Mouse (Mus musculus): ENCODE measurements around the gene Lrwd1. TPM values are rescaled to one million over a fixed set of nuclear protein-coding genes. Genes with fewer than 3 reads are reported as not detected.

Gene Lrwd1
- total and polyA plus RNA-seq, 2 experiments, result 5.3 to 14.9 TPM

DNA sequence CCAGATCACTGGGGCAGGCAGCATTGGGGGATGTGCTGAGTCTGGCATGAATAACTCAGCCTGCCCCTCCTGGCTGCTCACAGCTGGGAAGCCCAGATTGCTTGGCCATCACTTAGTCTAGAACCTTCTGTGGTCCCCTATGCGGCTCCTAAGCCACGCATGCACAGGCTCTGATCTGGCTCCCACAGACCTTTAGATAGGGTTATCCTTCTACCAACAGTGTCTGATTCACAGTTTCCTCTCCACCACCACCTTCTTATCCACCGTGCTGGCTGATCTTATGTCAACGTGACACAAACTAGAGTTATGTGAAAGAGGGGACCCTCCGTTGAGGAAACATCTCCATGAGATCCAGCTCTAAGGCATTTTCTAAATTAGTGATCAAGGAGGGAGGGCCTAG, 60.8 kb downstream of the Lrwd1 start:
- Histone ChIP-seq H3K36me3 (ENCODE audit: control insufficient read depth, insufficient read depth, low read length) (no peaks in the 10 kb centered on the region), H3K4me1 (ENCODE audit: control insufficient read depth, insufficient read depth, low read length) (no peaks in the 10 kb centered on the region), H3K27ac (replicated peaks; ENCODE audit: insufficient read depth, low read depth, low read length) (no peak overlapping the region), H3K9ac (ENCODE audit: low read depth, low read length) (no peak overlapping the region), H3K4me3 (ENCODE audit: insufficient read depth, low read depth, low read length) (no peak overlapping the region), H3K79me2 (ENCODE audit: control insufficient read depth, insufficient read depth, low read length) (no peaks in the 10 kb centered on the region), H3K27me3 (ENCODE audit: control insufficient read depth, insufficient read depth, low read length) (no peaks in the 10 kb centered on the region)
- WGBS, result 83% methylated on average over 5 of the region's 5 CpGs
- DNase-seq (ENCODE audit: extremely low read depth, low read depth, low spot score), result no peak
- no peak for TF ChIP-seq CTCF (IDR thresholded peaks at IDR 0.05; ENCODE audit: low read depth, low read length)
- no peak for TF ChIP-seq POLR2A (IDR thresholded peaks at IDR 0.05; ENCODE audit: extremely low read depth, insufficient read depth, low read length)

DNA sequence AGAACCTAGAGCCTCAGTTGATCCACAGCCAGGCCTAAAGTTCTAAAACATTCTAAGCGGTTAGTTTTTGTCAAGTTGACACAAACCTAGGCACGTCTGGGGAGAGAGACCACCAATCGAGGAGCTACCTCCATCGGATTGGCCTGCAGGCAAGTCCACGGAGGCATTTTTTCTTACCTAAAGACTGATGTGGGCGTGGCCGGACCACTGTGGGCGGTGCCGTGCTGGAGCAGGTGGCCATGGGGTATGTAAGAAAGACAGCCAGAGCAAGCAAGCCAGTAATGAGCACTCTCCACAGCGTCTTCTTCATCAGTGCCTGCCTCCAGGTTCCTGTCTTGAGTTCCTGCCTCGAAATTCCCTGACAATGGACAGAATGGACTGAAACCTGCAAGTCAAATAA, 62.3 kb downstream of the Lrwd1 start:
- TF ChIP-seq POLR2A (IDR thresholded peaks at IDR 0.05; ENCODE audit: extremely low read depth, insufficient read depth, low read length), result no peak
- TF ChIP-seq CTCF (IDR thresholded peaks at IDR 0.05; ENCODE audit: low read depth, low read length), result no peak
- Histone ChIP-seq H3K27ac (replicated peaks; ENCODE audit: insufficient read depth, low read depth, low read length) (no peak overlapping the region), H3K4me3 (ENCODE audit: insufficient read depth, low read depth, low read length) (no peak overlapping the region), H3K27me3 (ENCODE audit: control insufficient read depth, insufficient read depth, low read length) (no peaks in the 10 kb centered on the region), H3K9ac (ENCODE audit: low read depth, low read length) (no peak overlapping the region), H3K36me3 (ENCODE audit: control insufficient read depth, insufficient read depth, low read length) (no peaks in the 10 kb centered on the region), H3K4me1 (ENCODE audit: control insufficient read depth, insufficient read depth, low read length) (no peaks in the 10 kb centered on the region), H3K79me2 (ENCODE audit: control insufficient read depth, insufficient read depth, low read length) (no peaks in the 10 kb centered on the region)
- no peak for DNase-seq (ENCODE audit: extremely low read depth, low read depth, low spot score)
- WGBS, result 67% methylated on average over 11 of the region's 11 CpGs

DNA sequence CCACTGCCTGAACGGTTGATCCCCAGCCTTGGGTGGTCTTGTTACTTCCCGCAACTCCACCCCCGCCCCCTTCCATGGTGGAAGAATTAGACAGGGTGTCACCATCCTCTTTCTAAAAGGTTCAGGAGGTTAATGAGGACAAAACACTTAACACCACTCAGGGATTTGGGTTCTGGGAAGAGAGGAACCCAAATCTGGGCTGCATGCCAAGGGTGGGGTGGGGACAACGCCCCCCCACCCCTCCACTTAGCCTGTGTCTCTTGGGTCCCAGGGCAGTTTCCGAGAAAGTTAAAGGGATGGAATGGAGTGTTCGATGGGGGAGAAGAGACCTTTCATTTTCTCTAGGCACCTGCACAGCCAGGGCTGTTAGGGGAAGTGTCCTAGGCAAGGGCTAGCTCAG, 62.8 kb downstream of the Lrwd1 start:
- Histone ChIP-seq H3K79me2 (ENCODE audit: control insufficient read depth, insufficient read depth, low read length) (no peaks in the 10 kb centered on the region), H3K36me3 (ENCODE audit: control insufficient read depth, insufficient read depth, low read length) (no peaks in the 10 kb centered on the region), H3K27me3 (ENCODE audit: control insufficient read depth, insufficient read depth, low read length) (no peaks in the 10 kb centered on the region), H3K4me3 (ENCODE audit: insufficient read depth, low read depth, low read length) (no peak overlapping the region), H3K9ac (ENCODE audit: low read depth, low read length) (no peak overlapping the region), H3K4me1 (ENCODE audit: control insufficient read depth, insufficient read depth, low read length) (no peaks in the 10 kb centered on the region), H3K27ac (replicated peaks; ENCODE audit: insufficient read depth, low read depth, low read length) (no peak overlapping the region)
- WGBS, result 63% methylated on average over 6 of the region's 6 CpGs
- DNase-seq (ENCODE audit: extremely low read depth, low read depth, low spot score), result no peak
- TF ChIP-seq CTCF (IDR thresholded peaks at IDR 0.05; ENCODE audit: low read depth, low read length), result no peak

Other genes starting within 250 kb of the Lrwd1 start
- gene Hspb1, start 248.2 kb downstream of the Lrwd1 start, total RNA-seq (2014; rRNA removed), result 18.9 and 19.5 TPM in 2 replicates
- gene Hspb1, start 248.2 kb downstream of the Lrwd1 start, polyA plus RNA-seq (2012; rRNA removed), result 10.9 and 24.3 TPM in 2 replicates
- 23.0 and 30.9 TPM in 2 replicates for gene Ywhag, start 201.5 kb downstream of the Lrwd1 start, total RNA-seq (2014; rRNA removed)
- gene Ywhag, start 201.5 kb downstream of the Lrwd1 start, polyA plus RNA-seq (2012; rRNA removed), result 42.4 and 50.4 TPM in 2 replicates
- gene Ssc4d, start 161.5 kb downstream of the Lrwd1 start, total RNA-seq (2014; rRNA removed), result 4.0 and 4.8 TPM in 2 replicates
- 5.8 and 6.5 TPM in 2 replicates for gene Ssc4d, start 161.5 kb downstream of the Lrwd1 start, polyA plus RNA-seq (2012; rRNA removed)
- gene Zp3, start 156.0 kb downstream of the Lrwd1 start, total RNA-seq (2014; rRNA removed), result not detected in 2 replicates
- gene Zp3, start 156.0 kb downstream of the Lrwd1 start, polyA plus RNA-seq (2012; rRNA removed), result not detected in 2 replicates
- gene Dtx2, start 141.3 kb downstream of the Lrwd1 start, total RNA-seq (2014; rRNA removed), result 1.0 and 1.9 TPM in 2 replicates
- 4.3 and 7.1 TPM in 2 replicates for gene Dtx2, start 141.3 kb downstream of the Lrwd1 start, polyA plus RNA-seq (2012; rRNA removed)
- 0.34 and 0.55 TPM in 2 replicates for gene Upk3b, start 97.6 kb downstream of the Lrwd1 start, total RNA-seq (2014; rRNA removed)
- 1.3 and 2.1 TPM in 2 replicates for gene Upk3b, start 97.6 kb downstream of the Lrwd1 start, polyA plus RNA-seq (2012; rRNA removed)
- gene Upk3bl, start 81.6 kb downstream of the Lrwd1 start, total RNA-seq (2014; rRNA removed), result not detected in 2 replicates
- not detected in 2 replicates for gene Upk3bl, start 81.6 kb downstream of the Lrwd1 start, polyA plus RNA-seq (2012; rRNA removed)
- gene Rasa4, start 52.2 kb downstream of the Lrwd1 start, total RNA-seq (2014; rRNA removed), result 1.0 and 2.1 TPM in 2 replicates
- gene Rasa4, start 52.2 kb downstream of the Lrwd1 start, polyA plus RNA-seq (2012; rRNA removed), result 0.70 and 2.0 TPM in 2 replicates
- gene Polr2j, start 19.4 kb downstream of the Lrwd1 start, total RNA-seq (2014; rRNA removed), result 46.1 and 52.4 TPM in 2 replicates
- 34.3 and 36.1 TPM in 2 replicates for gene Polr2j, start 19.4 kb downstream of the Lrwd1 start, polyA plus RNA-seq (2012; rRNA removed)
- 3.0 and 3.8 TPM in 2 replicates for gene Alkbh4, start 72 bp upstream of the Lrwd1 start, total RNA-seq (2014; rRNA removed)
- gene Alkbh4, start 72 bp upstream of the Lrwd1 start, polyA plus RNA-seq (2012; rRNA removed), result 6.5 and 9.3 TPM in 2 replicates
- gene Orai2, start 34.6 kb upstream of the Lrwd1 start, total RNA-seq (2014; rRNA removed), result 1.1 and 1.5 TPM in 2 replicates
- 0.77 and 1.4 TPM in 2 replicates for gene Orai2, start 34.6 kb upstream of the Lrwd1 start, polyA plus RNA-seq (2012; rRNA removed)
- 2.0 and 2.1 TPM in 2 replicates for gene Prkrip1, start 62.9 kb upstream of the Lrwd1 start, total RNA-seq (2014; rRNA removed)
- gene Prkrip1, start 62.9 kb upstream of the Lrwd1 start, polyA plus RNA-seq (2012; rRNA removed), result 3.2 and 4.8 TPM in 2 replicates
- gene Sh2b2, start 110.5 kb upstream of the Lrwd1 start, total RNA-seq (2014; rRNA removed), result 0.65 and 1.4 TPM in 2 replicates
- 3.3 and 6.1 TPM in 2 replicates for gene Sh2b2, start 110.5 kb upstream of the Lrwd1 start, polyA plus RNA-seq (2012; rRNA removed)

Measured in liver, adult 2 months (tissue).